Mouse (Mus musculus) hindbrain, embryonic 16.5 days (tissue): ENCODE data around the gene Pygo2. TPM values are rescaled to one million over a fixed set of nuclear protein-coding genes. Genes with fewer than 3 reads are reported as not detected.
A peak's percentile ranks its signal among the peaks of the same experiment; 100 is the strongest.

Experiments used
- ATAC-seq: fragments of 200-750 bp; cut with Nextera tagmentation; 2 replicates; pipeline ENCODE4 v1.8.0; 2017; ENCODE audit warnings: moderate TSS enrichment, moderate library complexity
- H3K27ac ChIP-seq: fragments of 300-500 bp; sonication (generic); 2 replicates; pipeline ENCODE4 v1.5.1; 2014; ENCODE audit warnings: low read depth, mild to moderate bottlenecking, control low read depth, low read length, moderate library complexity
- H3K27me3 ChIP-seq: fragments of 300-500 bp; sonication (generic); replicated peaks from 2 replicates; pipeline ENCODE4 v1.6.1; 2014; ENCODE audit warnings: low read length; ENCODE audit not compliant: control insufficient read depth, insufficient read depth
- H3K36me3 ChIP-seq: fragments of 300-500 bp; sonication (generic); 2 replicates; pipeline ENCODE4 v1.6.1; 2014; ENCODE audit warnings: mild to moderate bottlenecking, low read length, moderate library complexity, mixed read lengths; ENCODE audit not compliant: control insufficient read depth, insufficient read depth
- H3K4me1 ChIP-seq: fragments of 300-500 bp; sonication (generic); 2 replicates; pipeline ENCODE4 v1.6.1; 2014; ENCODE audit warnings: low read depth, low read length; ENCODE audit not compliant: control insufficient read depth, insufficient read depth
- H3K4me2 ChIP-seq: fragments of 300-500 bp; sonication (generic); 2 replicates; pipeline ENCODE4 v1.6.1; 2014; ENCODE audit warnings: mild to moderate bottlenecking, low read length, control low read depth, moderate library complexity
- H3K4me3 ChIP-seq: fragments of 300-500 bp; sonication (generic); 2 replicates; pipeline ENCODE4 v1.5.1; 2014; ENCODE audit warnings: mild to moderate bottlenecking, low read length, control low read depth, moderate library complexity
- H3K9ac ChIP-seq: fragments of 300-500 bp; sonication (generic); 2 replicates; pipeline ENCODE4 v1.6.1; 2014; ENCODE audit warnings: low read depth, mild to moderate bottlenecking, control low read depth, low read length, moderate library complexity
- H3K9me3 ChIP-seq: fragments of 300-500 bp; sonication (generic); 2 replicates; pipeline ENCODE4 v1.6.1; 2014; ENCODE audit warnings: mild to moderate bottlenecking, low read length, moderate library complexity; ENCODE audit not compliant: control insufficient read depth
- WGBS: fragments of 180-500 bp; shearing (Covaris S2); extraction: QIAGEN DNeasy Blood & Tissue Kit; methylation state at CpG from one replicate; pipeline ENCODE4 v1.1.7; 2014; 5-methylcytosine and 5-hydroxymethylcytosine counted together
- polyA plus RNA-seq: library from polyadenylated mRNA; unstranded; fragments of >200 nt; fragmentation: Nextera tagmentation; extraction: Ambion mirVana; gene quantifications from 2 replicates; pipeline ENCODE4 v1.2.1, GENCODE M21; 2015

Gene Pygo2
- polyA plus RNA-seq, 1 experiment from 2014 or later = 34.1 TPM

GRCm38 (mm10) chr3:89391663-89392511 is 38.1 kb upstream of the Pygo2 start:
- WGBS = 0% methylated on average over 53 of the region's 56 CpGs
- Histone ChIP-seq H3K9me3 (no peaks in the 10 kb centered on the region), H3K27me3 (peaks cover 16% of the 10 kb centered on the region), H3K9ac (peak overlapping the region; percentile 53), H3K4me3 (peak overlapping the region; percentile 45), H3K4me1 (peaks cover 55% of the 10 kb centered on the region), H3K4me2 (peak overlapping the region; percentile 74), H3K27ac (no peak overlapping the region; the same call in 1 of the 2 replicates), H3K36me3 (no peaks in the 10 kb centered on the region)
- no peak for ATAC-seq

GRCm38 (mm10) chr3:89392871-89393311 is 37.1 kb upstream of the Pygo2 start:
- under 1% methylated on average over 22 of the region's 24 CpGs for WGBS

GRCm38 (mm10) chr3:89393605-89394004 is 36.4 kb upstream of the Pygo2 start:
- Histone ChIP-seq H3K4me3 (peak overlapping the region; percentile 45), H3K27ac (peak overlapping the region; percentile 79), H3K4me1 (peaks cover 52% of the 10 kb centered on the region), H3K9me3 (no peaks in the 10 kb centered on the region), H3K27me3 (peaks cover 16% of the 10 kb centered on the region), H3K9ac (peak overlapping the region; percentile 53), H3K36me3 (no peaks in the 10 kb centered on the region), H3K4me2 (peak overlapping the region; percentile 74)
- under 1% methylated on average over 15 of the region's 15 CpGs for WGBS
- peak; percentile 93 for ATAC-seq

More at GRCm38 (mm10) chr3:89392871-89393311, 37.1 kb upstream of the Pygo2 start:
- no peak overlapping the region for H3K27ac ChIP-seq
- peak overlapping the region; percentile 45 for H3K4me3 ChIP-seq
- peak overlapping the region; percentile 49 for H3K9ac ChIP-seq
- ATAC-seq = no peak
- peaks cover 16% of the 10 kb centered on the region for H3K27me3 ChIP-seq
- H3K4me1 ChIP-seq = peaks cover 52% of the 10 kb centered on the region
- H3K36me3 ChIP-seq = no peaks in the 10 kb centered on the region
- H3K4me2 ChIP-seq = peak overlapping the region; percentile 74
- H3K9me3 ChIP-seq = no peaks in the 10 kb centered on the region

GRCm38 (mm10) chr3:89394006-89394893 is 35.8 kb upstream of the Pygo2 start, which contains the start of gene Zbtb7b:
Gene Zbtb7b (minus strand): TSS chr3:89394776.
- ATAC-seq = peak; percentile 49
- H3K4me3 ChIP-seq = peak within 1 kb of the TSS; percentile 45
- peak within 1 kb of the TSS; percentile 53 for H3K9ac ChIP-seq
- under 1% methylated on average over 38 of the region's 42 CpGs for WGBS
- H3K27ac ChIP-seq = peak within 1 kb of the TSS; percentile 79
- peak within 1 kb of the TSS; percentile 74 for H3K4me2 ChIP-seq
- H3K4me1 ChIP-seq = peaks cover 52% of the 10 kb centered on the region
- H3K27me3 ChIP-seq = peaks cover 16% of the 10 kb centered on the region
- H3K9me3 ChIP-seq = no peaks in the 10 kb centered on the region
- no peaks in the 10 kb centered on the region for H3K36me3 ChIP-seq

GRCm38 (mm10) chr3:89394894-89395256 is 35.1 kb upstream of the Pygo2 start:
- no peaks in the 10 kb centered on the region for H3K9me3 ChIP-seq
- ATAC-seq = peak; percentile 7; the same call in 1 of the 2 replicates
- 0% methylated on average over 10 of the region's 12 CpGs for WGBS
- H3K27me3 ChIP-seq = peaks cover 16% of the 10 kb centered on the region
- H3K9ac ChIP-seq = peak overlapping the region; percentile 33
- H3K4me2 ChIP-seq = peak overlapping the region; percentile 74
- H3K4me1 ChIP-seq = peaks cover 52% of the 10 kb centered on the region
- H3K36me3 ChIP-seq = no peaks in the 10 kb centered on the region
- peak overlapping the region; percentile 34; the same call in 1 of the 2 replicates for H3K27ac ChIP-seq
- H3K4me3 ChIP-seq = peak overlapping the region; percentile 45

GRCm38 (mm10) chr3:89395419-89395805 is 34.6 kb upstream of the Pygo2 start:
- Histone ChIP-seq H3K36me3 (no peaks in the 10 kb centered on the region), H3K27ac (peak overlapping the region; percentile 34; the same call in 1 of the 2 replicates), H3K9ac (peak overlapping the region; percentile 17; the same call in 1 of the 2 replicates), H3K4me1 (peaks cover 52% of the 10 kb centered on the region), H3K9me3 (no peaks in the 10 kb centered on the region), H3K4me2 (peak overlapping the region; percentile 74), H3K4me3 (peak overlapping the region; percentile 45), H3K27me3 (peaks cover 16% of the 10 kb centered on the region)
- no peak for ATAC-seq
- 1% methylated on average over 10 of the region's 10 CpGs for WGBS

GRCm38 (mm10) chr3:89395806-89396653 is 34.0 kb upstream of the Pygo2 start:
- Histone ChIP-seq H3K4me2 (peak overlapping the region; percentile 74), H3K27me3 (peaks cover 16% of the 10 kb centered on the region), H3K4me3 (peak overlapping the region; percentile 45), H3K27ac (no peak overlapping the region), H3K36me3 (no peaks in the 10 kb centered on the region), H3K4me1 (peaks cover 48% of the 10 kb centered on the region), H3K9ac (peak overlapping the region; percentile 58), H3K9me3 (no peaks in the 10 kb centered on the region)
- under 1% methylated on average over 31 of the region's 44 CpGs for WGBS
- no peak for ATAC-seq

GRCm38 (mm10) chr3:89396654-89397005 is 33.4 kb upstream of the Pygo2 start:
- peaks cover 42% of the 10 kb centered on the region for H3K4me1 ChIP-seq
- peak overlapping the region; percentile 74 for H3K4me2 ChIP-seq
- WGBS = 0% methylated on average over 4 of the region's 4 CpGs

More at GRCm38 (mm10) chr3:89396654-89397005, 33.4 kb upstream of the Pygo2 start:
- Histone ChIP-seq H3K27me3 (peaks cover 16% of the 10 kb centered on the region), H3K27ac (no peak overlapping the region), H3K36me3 (0 out of 2 replicates have a peak, but pooled peaks cover 3% of the 10 kb centered on the region), H3K4me3 (peak overlapping the region; percentile 45), H3K9ac (no peak overlapping the region; the same call in 1 of the 2 replicates), H3K9me3 (no peaks in the 10 kb centered on the region)
- ATAC-seq = no peak
